Mouse (Mus musculus): Measurements from ENCODE around the gene Emilin2.

The Emilin2 gene

DNA sequence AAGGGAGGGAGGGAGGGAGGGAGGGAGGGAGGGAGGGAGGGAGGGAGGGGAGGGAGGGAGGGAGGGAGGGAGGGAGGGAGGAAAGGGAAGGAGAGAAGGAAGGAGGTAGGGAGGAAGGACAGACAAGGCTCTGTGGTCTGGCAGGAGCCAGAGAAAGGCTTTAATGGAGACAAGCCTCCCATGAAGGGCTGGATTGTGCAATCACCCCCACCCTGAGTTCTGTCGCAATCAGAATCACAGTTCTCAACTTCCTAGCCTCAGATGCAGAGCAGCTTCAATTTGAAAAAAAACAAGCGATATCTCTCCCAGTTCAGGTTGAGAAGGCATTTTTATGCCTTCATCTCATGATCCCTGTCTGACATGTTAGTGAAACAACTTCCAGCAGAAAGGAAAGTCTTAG, 11.4 kb downstream of the Emilin2 start:
- DNase-seq (ENCODE audit: low spot score), result peak; percentile 40

DNA sequence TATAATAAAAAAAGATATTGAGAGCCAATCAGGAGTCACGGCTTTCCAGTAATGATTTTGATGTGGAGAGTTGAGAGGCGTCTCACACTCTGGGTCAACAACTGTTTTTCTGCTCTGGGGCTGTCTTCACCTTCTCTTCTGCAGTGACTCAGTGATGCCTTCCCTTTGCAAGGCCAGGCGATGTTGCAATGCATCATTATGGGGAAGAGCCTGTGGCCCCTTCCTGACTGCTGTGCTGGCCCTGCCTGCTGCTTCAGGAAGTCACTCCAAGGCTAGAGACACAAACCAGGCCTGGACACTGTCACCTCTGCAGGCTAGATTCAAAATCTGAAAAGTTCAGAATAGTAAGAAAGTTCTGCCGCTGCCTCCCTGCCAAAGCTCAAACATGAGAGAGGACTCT, 11.9 kb downstream of the Emilin2 start:
- no peak for DNase-seq (ENCODE audit: low spot score)

DNA sequence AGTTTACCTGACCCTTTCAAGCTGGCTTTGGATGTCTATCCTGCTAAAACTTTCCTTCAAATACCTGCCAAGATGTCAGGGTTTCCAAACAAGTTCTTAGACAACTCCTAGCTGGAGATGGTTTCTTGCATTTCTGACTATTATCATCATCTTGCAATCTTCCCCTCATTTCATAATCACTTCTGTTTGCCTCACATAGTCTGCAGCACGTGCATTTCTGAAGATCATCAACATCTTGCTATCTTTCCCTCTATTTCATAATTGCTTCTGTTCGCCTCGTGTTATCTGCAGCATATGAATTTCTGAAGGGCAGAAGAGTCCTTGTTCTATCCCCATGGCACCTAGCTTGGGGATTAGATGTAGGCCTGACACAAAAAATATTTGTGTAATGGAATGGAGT, 17.2 kb downstream of the Emilin2 start:
- no peak for DNase-seq (ENCODE audit: low spot score)

DNA sequence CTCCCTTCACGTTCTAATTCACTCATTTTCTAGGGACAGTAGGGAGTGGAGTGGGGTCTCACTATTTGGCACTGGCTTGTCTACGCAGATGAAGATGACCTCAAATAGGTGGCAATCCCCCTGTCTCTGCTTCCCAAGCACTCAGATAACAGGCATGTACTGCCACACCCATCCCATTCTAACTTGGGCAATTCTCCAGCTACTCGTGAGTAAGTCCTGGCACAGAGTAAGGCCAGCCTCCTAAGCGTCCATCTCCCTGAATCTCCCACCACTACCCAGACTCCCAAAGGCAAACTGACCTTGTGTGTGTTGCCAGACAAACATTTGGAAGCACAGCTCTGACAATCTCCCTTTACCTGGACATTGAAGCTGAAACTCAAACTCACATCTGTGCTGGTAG, 18.9 kb downstream of the Emilin2 start:
- no peak for DNase-seq (ENCODE audit: low spot score)

DNA sequence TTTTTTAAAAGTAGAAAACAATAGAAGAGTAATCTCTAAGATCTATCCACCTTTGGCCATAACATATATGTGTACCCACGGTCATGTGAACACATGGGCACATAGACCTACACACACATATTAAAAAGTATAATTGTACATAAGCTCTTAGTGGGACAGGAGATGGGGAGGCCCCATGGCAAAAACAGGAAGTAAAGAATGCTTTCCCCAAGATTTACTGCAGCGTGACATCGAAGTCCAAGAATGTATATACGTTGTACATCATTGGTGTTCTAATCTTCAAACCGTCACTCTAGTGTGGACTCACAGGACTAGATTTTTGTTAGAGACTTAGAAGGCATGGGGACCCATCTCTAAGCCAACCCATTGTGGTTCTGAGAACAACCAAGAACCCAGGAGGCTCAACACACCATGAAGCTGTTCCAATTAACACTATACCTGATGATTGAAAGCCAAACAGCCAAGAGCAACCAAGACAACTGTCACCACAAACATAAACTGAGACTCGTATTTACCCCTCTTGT, 19.8 kb downstream of the Emilin2 start:
- no peak for DNase-seq (ENCODE audit: low spot score)

DNA sequence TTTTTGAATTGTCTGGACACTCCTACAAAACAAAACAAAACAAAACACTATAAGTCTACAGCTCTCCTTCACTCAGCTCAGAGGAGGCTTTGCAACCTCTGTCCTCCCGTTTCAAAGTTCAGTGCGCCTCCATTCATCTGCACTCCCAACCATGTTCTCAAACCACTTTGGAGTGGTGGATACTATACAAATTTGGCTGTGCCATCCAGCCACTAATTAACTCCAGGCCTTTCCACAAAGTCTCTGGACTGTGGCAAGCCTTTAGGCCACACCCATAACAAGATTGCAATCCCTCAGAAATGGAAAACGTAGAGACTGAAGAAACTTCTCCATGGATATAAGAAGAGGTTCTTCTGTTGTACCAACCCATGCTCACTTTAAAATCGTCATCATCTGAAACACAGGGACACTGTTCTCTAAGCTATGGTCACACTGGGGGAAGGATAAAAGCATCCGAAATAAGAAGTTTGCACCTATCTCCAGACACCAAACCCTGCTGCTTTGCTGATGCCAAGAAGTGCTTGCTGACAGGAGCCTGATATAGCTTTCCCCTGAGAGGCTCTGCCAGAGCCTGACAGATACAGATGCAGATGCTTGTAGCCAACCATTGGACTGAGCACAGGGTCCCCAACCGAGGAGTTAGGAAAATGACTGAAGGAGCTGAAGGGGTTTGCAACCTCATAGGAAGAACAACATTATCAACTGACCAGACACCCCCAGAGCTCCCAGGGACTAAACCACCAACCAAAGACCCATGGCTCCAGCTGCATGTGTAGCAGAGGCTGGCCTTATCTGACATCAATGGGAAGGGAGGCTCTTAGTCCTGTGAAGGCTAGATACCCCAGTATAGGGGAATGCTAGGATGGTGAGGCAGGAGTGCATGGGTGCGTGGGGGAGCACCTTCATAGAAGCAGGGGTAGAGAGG, 21.0 kb downstream of the Emilin2 start:
- DNase-seq (ENCODE audit: low spot score), result no peak

DNA sequence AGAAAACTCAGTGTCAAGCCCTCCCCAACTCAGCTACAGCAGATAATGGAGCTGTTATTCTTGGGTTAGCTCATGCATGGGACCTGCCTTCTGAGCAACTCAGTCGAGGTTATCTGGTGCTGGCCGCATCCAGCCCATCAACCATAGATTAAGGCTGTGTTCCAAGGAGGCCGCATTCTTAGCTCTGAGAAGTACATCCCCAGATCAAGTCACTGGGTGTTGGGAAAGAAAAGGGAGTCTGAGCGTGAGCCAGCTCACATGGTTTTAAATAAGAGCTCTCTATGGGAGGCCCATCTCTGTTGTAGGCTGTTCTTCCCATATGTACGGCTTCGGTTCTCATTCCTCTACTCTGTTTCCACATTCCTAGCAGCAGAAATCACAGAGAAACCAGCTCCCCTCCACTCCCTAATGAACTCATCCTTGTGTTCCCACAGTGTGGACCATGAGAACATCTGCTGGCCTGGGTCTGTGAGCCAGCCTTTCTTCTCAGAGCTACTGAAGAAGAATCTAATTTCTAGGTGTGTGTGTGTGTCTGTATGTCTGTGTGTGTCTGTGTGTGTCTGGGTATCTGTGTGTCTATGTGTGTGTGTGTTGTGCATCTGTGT, 22.1 kb downstream of the Emilin2 start:
- DNase-seq (ENCODE audit: low spot score), result no peak

DNA sequence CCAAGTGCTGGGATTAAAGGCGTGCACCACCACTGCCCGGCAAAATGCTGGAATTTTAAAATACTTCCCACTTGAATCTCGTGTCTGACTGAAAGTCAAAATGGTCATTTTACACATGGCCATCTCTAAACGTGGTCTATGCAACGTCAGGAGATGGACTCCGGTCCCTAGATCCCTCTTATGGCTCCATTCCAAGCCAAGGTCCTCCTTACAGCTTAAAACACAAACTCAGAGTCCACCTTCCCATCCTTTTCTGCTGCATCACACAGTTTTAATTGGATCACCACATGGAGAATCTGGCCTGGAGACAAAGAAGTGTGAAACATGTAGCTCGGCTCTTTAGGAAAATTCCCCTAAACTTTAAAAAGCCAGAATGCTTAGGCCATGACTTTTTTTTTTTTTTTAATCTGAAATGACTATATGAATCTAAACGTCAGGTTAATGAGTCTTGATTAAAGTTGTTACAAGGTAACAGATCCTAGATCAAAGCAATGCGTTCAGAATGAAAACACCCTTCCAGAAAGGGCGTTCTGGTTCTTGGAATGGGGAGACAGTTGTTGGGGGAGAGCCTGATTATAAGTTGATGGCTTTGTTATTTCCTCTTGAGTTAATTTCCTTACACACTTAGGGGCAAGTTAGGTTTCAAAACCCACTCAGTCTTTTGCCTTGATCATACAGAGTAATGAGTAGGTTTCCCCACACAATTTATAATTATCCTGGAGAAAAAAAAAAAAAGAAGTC, 22.8 kb downstream of the Emilin2 start:
- no peak for DNase-seq (ENCODE audit: low spot score)

DNA sequence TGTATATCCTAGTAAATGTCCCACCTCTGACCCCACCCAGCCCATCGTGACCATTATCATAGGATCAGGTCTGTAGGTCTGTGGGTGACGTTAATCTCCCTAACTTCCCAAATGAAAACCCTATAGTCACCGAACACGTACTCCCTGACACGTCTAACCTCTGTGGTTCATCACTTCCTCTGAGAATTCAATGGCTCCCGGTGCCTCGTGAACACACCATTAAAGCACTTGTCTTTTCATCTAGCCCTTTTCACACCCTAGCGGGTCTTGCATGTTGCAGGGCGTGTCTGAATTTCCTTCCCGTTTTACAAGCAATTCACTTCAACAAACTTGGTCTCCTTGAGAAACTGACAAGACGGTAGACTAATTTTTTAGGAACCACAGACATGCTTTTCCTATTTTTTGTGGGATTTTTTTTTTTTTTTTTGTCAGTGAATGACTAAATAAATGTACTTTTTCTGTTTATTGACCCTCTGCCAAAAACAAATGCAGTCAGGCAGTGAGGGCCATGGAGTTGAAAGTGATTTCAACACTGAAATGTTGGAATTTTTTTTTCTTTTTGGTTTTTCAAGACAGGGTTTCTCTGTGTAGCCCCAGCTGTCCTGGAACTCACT, 23.5 kb downstream of the Emilin2 start:
- no peak for DNase-seq (ENCODE audit: low spot score)

DNA sequence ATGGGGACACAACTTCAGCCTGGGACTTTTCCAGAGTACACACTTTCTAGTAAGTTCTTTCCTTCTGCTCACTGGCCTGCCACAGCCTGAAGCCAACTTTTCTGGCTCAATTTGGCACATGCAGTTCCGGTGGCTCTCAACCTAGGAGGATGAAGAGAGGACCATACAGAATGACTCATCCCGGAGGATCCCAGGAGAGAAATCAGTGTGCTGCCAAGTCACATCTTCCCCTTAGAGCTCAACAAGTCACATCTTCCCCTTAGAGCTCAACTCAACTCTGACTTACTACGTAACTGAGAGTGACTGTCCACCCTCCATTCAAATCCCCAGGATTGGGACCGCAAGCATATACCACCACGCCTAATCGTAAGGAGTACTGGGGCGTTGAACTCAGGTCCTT, 24.2 kb downstream of the Emilin2 start:
- DNase-seq (ENCODE audit: low spot score), result no peak

DNA sequence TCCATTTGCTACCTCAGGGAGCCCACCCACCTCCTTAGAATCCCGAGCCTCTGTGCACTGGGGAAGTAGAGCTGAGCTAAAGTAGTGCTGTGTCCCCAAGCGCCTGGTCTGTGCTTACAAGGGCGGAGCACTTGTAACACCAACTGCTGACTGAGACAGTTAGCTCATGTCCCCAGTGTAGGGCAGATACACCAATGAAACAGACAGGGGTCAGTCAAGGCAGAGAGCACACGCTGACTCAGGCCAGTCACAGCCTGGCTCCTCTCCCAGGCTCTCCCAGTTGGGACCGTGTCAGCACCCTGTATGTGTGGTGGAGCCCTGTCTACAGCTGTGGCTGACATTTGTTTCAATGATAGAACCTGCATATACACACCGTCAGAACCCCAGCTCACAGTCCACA, 25.8 kb downstream of the Emilin2 start:
- peak; percentile 20 for DNase-seq (ENCODE audit: low spot score)

DNA sequence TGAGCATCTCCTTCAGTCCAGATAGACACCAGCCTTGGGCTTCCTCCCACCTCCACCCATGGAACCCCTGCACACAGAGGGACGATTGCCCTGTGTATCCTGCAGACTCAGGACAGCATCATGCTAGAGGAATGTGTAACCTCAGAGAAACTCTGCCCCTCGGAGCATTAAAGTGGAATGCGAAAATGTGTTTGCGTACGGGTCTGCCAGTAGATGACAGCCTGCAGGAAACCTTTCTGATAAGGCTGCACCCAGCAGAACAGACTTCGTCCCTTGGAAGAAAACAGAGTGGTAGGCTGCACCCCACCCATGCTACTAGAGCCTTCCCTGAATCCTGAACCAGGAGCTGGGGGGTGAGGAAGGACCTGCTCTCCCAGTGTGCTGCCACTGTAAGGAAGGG, 26.9 kb downstream of the Emilin2 start:
- peak; percentile 67 for DNase-seq (ENCODE audit: low spot score)

DNA sequence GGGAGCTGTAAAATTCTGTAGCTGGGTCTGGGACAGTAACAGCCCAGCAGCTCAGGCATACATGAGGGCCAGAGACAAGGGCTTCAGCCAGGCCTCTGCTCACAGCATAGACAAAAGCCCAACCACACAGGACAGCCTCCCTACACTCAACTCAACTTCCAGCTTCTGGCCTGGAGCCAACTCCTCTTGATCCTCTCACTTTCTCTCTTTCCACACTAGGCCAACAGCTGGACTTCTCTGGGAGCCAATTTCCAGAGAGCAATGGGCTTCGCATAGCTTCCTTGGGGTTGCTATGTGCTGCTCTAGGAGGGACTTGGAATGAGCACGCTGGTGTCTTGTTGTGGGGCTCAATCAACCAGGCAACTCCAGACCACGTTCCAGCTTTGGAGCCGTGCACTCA, 28.5 kb downstream of the Emilin2 start:
- DNase-seq (ENCODE audit: low spot score), result no peak

DNA sequence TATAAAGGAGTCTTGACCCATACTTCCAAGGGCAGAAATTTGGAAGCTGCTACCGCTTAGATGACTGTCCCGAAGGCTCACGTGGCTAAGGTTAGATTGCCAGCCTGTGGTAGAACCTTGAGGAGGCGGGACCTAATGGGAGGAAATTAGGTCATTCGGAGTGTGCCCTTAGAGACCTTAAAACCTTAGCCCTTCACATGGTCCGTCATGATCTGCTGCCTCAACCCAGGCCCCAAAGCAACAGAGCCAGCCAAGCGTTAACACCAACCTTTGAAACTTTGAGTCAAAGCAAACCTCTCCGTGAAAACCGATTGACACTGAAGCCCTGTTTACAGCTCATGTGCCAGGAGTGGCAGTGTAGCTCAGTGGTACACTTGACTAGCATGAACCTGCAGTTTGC, 29.1 kb downstream of the Emilin2 start:
- no peak for DNase-seq (ENCODE audit: low spot score)

DNA sequence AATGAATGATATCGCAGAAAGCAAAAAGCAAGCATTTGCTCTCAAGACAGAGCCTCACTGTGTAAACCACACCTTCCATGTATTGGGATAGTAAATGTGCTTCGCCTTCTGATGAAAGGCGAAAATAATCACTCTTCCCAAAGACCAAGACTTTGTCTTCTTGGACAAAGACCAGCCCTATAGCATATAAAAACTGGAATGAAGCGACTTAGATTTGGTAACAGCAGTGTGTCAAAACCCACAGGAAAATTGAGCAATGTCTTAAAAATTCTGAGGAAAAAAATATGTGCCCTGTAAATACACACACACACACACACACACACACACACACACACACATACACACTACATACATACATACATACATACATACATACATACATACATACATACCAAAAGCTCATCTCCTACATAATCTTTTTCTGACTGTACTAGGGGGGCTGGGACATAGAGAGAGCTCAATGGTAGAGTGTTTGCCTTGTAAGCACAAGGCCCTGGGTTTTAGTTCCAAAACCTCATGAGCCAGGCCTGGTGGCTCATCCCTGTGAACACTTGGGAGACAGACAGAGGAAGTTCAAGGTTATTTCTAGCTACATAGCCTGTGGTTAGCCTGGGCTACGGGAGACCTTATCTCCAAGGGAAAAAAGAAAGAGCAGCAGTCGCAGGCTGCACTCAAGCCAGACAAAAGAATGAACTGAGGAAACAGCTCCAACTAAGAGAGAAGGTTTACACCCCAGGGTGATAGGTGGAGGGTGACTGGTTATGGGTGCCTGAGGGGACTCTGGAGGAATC, 33.9 kb downstream of the Emilin2 start:
- DNase-seq (ENCODE audit: low spot score), result no peak

DNA sequence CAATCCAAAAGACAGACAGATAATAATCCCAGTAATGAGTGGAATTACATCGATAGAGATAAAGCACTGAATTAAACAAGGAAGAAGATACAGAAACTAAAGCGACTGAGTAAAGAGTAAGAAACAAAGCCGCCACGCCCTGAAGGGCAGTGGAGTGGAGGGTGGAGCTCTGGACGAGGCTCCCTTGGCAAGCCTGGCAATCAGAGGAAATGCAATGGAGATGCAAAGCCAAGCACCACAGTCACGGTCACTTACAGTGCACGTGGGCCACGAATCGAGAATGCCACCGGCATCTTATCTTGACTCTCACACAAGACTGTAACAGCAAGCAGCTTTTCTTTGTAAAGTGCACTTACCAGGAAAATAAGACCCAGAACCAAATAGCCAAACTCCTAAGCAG, 35.0 kb downstream of the Emilin2 start:
- DNase-seq (ENCODE audit: low spot score), result no peak

DNA sequence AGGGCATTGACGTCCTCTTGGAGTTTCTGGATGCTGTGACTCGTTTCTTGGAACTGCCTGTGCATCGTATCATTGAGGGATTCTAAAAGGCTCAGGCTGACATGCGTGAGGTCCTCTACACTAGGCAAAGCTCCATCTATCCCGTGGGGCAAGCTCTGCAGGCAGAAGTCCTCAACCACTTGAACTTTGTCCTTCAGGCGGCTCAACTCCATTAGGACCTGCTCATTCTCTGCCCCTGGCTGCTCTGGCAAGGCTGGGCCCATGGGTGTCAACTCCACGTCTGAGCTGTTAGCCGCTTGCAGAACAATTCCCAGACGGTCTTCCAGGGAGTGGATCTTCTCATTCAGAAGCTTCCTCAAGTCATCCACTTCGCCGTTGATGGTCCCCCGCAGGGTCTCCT, 37.9 kb downstream of the Emilin2 start:
- DNase-seq (ENCODE audit: low spot score), result no peak

DNA sequence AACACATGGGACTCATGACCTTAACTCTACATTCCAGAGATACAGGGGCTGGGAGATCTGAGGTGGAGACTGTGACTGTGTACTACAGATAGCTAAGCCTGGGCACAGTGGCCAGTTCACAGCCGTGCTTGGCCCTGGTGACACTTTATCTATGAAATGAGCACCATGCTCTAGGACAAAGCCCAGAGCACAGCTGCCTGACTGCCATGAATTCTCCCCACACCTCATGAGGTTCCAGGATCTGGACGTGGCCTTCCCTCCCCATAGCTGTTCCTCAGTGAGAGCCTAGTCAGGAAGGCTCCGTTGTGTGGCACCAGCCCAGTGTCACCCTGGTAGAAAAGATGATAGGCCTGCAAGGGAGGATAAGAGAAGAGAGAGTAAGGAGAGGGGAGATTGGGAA, 43.2 kb downstream of the Emilin2 start:
- no peak for DNase-seq (ENCODE audit: low spot score)

DNA sequence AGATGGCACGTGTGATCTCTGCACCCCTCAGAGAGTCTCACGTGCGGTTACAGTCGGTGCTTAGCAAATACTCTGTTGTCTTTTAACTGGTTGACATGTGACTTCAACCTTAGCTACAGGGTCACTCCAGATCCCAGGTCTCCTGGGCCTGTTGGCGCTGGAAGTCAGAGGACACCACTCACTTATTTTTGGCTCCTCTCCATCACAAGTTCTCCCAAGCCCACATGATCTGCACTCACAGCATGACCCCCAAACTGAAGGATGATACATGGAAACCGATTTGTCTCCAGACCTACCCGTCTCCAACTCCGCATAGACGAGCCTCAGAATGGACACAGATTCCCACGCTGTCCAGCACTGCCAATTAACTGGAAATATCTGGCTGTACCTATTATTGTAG, 43.6 kb downstream of the Emilin2 start:
- no peak for DNase-seq (ENCODE audit: low spot score)

DNA sequence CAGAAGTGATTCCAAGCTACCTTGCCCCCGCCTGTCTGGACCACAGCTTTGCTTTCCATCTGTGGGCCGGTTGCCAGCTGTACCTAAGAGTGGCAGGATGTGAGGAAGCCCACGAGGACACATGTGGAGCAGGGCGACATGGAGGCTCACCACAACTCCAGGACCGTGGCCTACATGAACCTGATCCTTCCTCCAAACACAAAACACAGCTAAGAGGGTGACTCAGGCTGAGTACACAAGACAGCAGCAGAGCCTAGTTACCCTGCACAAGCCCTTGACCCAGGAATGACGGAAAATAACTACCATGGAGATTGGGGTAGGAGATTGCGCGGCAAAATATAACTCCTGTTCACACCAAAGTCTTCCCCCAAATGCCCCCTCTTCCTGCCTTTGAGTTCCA, 44.4 kb downstream of the Emilin2 start:
- DNase-seq (ENCODE audit: low spot score), result no peak

DNA sequence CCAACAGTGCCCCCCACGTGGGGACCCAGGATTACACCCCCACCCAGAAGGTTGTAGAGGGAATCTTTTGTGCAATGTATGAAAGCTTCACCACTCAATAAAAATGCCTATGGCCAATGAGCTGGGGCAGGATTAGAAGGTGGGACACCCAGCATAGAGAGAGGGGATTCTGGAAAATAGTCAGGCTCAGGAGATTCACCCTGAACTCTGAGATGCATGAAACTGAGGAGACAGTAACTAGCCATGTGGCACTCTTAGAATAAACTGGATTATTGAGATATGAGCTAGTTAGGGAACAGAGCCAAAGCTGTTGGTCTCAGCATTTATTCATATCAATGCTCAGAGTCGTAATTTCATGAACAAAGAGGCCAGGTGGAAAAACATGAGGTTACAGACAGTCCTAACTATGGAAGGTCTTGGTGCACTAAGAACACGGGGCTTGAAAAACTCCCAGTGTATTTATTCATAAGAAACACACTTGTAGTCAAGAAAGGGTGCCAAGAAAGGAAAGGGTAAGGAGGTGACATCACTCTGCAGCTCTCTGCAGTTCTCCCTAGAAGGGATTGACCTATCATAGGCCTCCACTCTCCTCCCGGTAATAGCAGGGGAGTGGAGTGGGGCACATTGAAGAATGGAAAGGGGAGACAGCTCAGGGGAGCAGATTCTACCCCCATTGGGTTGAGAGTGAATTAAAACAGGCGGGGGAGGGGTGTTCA, 46.3 kb downstream of the Emilin2 start:
- DNase-seq (ENCODE audit: low spot score), result no peak
